Mouse (Mus musculus) Muller cell, postnatal 12 days (primary cell): ENCODE data around the gene Lrrc14b.
A peak's percentile ranks its signal among the peaks of the same experiment; 100 is the strongest.

ENCODE experiments used
- DNase-seq: peaks from one replicate; pipeline ENCODE4 v3.0.0-alpha.2; 2015; ENCODE audit errors: inconsistent ontology term

Gene Lrrc14b

DNA sequence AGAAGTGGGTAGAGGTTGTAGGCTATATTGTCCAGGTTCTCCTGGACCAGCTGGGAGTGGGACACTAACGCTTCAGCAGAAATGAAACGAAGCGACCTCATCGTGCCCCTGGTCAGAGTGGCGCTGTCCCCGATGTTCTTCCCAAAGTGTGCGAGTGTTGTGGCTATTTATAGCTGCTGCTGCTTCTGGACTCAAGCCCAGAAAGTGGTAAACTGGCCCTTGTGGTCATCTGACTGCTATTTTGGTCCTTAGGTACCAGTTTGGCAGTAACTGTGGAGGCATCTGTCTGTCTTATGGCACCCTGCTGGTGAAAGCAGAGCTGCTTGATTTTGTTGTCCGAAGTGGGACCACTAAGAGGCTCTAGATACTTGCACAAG is at the start of gene Lrrc14b:
Gene Lrrc14b, minus strand, starts transcription at position 147 of the 377 bp plus-strand sequence.
- DNase-seq: peak; percentile 76

GRCm38 (mm10) chr13:74399298-74399839 is 35.6 kb upstream of the Lrrc14b start, which contains the start of gene Ftl1-ps1:
Ftl1-ps1 (plus strand) TSS chr13:74399694.
- DNase-seq: no peak

GRCm38 (mm10) chr13:74391156-74391555 is 27.4 kb upstream of the Lrrc14b start:
- DNase-seq: no peak

DNA sequence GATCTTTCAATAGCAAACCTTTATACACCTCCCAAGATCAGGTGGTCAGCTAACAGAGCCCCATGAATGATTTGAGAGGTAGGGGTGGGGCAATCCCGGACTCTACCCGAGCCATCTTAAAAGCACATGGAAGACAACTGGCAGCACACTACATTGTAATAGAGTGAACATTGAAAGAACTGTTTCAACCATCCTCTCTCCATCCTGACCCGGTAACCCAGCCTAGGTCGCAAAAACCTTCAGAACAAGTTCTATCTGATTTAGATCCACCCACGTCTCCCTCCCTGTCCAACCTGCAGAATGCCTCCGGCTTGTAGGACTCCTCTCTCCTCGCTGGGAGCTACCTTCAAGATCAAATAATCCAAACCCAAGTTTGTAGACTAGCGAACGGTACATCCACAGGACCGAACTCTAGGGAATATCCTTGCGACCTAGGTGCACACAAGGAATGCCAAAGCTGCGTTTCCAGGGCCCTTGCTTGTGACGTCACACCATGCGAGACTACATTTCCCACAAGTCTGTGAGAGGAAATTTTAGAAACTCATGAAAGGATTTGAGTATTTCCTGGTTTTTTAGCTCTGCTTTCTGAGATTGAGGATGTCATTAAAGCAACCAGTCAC is 26.7 kb upstream of the Lrrc14b start, which contains the start of gene Zfp72:
Gene Zfp72, minus strand, starts transcription at position 466 of the 620 bp plus-strand sequence.
- DNase-seq: peak; percentile 69

GRCm38 (mm10) chr13:74389730-74390129 is 25.9 kb upstream of the Lrrc14b start:
- no peak for DNase-seq

DNA sequence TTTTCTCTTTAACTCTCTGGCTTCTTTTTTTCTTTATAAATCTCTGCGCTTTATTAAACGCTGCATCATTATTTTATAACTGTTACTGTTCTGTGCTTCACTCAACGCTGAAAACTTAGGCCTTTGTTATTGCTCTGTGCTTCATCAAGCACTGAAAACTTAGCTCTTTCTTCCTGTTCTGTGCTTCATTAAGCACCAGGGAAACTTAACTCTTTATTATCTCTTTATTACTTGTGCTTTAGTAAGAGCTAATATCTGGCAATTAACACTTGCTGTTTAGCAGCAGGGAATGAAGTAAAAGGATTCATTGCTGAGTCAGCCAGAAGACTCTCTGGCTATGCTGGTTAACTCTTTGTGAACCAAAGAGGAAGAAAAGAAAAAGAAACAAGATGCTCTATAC is 18.5 kb upstream of the Lrrc14b start:
- DNase-seq: peak; percentile 27

GRCm38 (mm10) chr13:74381533-74382276 is 17.9 kb upstream of the Lrrc14b start:
- DNase-seq: peak; percentile 52

DNA sequence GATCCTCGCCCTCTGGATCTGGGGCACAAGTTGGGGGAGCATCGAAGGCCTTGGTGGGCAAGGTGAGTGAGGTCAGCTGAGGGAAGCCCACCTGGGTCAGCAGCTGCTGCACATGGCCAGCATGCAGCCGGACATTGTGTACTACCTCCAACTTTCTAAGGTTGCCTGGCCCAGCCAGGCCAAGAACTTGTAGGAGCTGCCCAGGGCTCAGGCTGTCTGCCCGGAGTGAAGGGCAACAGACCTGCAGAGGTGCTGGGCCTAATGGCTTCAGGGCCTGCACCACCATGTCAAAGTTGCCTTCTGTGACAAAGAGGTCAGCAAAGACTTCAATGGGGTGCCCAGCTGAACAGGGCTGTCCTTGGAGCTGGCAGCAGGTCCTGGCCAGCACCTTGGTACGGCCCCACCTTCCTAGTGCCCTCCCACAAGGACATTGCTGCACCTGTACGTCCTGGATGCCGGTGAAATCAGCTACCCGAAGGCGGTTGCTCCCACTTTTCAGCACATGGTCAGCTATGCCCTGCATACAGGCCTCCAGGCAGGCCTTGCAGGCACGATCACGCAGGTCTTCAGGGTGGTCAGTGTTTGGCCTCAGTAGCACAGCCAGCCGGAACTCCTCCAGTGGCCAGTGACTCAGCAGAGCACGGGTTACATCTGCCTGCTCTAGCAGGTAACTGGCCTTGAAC is 488 bp downstream of the Lrrc14b start:
- no peak for DNase-seq

- no peak for DNase-seq
Observed at GRCm38 (mm10) chr13:74362218-74362617, 1.6 kb downstream of the Lrrc14b start.

DNA sequence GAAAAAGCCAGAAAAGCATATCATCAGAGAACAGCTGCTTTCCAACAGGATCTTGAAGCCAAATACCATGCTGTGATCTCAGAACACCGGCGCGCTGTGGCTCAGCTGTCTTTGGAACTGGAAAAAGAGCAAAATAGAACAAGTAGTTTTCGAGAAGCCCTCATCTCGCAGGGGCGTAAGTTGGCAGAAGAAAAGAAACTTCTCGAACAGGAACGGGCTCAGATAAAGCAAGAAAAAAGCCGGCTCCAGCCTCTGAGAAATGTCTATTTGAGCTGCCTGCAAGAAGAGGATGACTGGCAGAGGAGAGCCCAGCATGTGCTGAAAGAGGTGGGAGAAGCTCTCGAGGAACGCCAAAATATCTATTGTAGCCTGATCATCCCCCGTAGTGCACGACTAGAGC is 7.3 kb downstream of the Lrrc14b start:
- no peak for DNase-seq

DNA sequence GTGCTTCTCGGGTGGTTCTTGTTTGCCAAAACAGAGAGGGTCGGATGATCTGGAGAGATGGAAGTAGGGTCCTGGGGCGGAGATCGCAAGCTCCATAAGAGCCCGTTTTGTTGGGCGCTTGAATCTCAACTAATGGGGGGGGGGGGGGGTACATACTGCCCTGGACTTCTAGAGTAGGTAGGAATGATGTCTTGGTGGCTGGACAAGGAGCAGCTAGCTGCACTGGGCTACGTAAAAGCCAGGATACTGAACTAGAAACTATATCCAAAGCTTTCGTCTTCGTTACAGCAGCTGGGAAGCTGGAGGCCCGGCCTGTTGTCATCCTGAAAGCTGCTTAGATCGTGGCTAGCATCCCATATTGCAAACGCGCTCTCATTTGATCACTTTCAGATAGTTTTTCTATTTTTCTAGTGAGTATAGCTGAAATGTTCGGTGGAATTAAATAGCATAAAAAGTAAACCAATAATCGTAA is 13.3 kb downstream of the Lrrc14b start:
- no peak for DNase-seq

DNA sequence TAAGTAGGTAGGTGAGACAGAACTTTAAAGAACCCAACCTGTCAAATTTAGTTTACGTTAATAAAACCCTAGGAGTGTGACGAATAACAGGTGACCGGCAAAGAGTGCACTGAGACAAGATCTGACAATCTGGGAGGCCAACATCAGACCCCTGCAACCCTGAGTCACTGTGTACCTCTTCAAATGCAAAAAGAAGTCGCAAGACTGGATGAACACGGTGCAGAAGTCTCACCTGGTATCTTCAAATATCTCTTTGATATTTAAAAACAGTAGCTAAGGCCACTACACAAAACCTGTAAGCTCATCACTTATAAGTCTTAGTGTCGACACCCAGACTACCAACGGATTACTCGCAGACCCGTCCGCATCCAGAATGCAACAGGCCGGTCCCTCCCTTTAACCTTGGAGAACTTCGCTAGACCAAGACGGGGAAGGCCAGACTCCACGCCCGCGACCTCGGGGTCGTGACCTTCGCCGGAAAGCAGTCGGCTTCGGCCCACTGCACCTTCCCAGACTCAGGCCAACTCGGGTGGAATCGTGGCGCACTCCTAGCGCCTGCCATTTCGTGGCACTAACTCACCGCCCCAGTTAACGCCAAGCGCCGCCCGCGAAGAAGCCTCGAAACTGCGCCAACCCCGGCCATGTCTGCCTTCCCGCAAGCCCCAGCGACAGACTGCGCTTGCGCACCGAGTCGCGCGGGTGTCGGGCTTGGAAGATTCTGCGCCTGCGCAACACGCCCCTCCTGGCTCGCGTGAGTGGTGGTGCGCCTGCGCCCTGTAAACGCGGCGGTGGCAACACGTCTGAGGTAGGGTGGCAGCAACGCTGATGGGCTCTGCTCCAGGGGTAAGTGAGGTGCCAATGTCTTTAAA is 14.0 kb downstream of the Lrrc14b start, which contains the start of the genes Sdha and Ccdc127:
Gene Sdha, minus strand, starts transcription at position 715 of the 869 bp plus-strand sequence.
Gene Ccdc127, plus strand, starts transcription at position 744 of the 869 bp plus-strand sequence.
- DNase-seq: peak; percentile 96

DNA sequence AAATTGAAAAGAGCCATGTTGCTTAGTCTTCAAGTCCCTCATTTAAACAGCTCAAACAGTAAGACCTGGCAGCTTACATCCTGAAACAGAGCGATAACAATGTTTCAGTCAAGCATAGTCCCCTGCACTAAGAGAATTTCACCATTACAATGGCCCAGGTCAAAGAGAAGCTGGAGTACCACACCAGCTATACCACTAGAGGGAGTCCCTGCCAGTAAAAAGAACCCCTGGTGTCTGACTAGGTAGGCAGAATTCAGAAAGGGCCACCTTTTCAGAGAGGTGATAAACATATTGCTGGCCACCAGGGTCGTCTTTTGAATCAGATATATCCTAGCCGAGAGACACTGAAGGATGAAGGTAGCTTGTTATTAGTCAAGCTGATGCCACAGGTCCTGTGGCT is 22.8 kb downstream of the Lrrc14b start:
- DNase-seq: peak; percentile 22

GRCm38 (mm10) chr13:74329321-74329720 is 34.5 kb downstream of the Lrrc14b start:
- no peak for DNase-seq

DNA sequence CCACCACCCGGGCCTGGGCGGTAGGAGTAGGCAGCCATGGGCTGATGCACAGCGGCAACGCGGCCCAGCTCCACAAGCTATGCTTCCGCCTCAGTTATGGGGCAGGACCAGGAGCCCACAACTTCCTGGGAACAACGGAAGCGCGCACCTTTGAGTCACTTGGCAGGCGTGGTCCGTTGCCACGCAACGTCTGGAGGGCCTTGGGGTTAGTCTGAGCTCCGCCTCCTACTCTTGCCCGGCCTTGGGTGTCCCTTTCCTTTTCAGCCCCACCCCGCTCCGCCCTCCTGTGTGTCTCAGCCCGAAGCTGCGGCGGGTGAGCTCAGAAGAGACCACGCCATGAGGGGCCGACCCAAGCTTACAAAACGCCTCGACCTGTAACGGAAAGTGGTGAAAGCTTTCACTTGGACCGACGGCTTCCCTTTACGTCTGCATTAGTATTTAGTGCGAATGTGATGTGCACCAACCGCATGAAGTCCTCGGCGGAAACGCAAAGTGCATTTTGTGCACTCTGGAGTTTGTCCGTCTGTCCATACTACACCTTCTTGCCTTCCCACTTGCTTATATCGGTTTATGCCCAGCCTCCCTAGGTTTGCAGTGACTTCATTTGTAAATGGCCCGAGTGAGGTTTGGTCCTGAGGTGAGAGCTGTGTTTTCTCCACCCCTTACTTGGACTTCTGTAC is 46.5 kb downstream of the Lrrc14b start, which contains the start of gene Pdcd6:
Gene Pdcd6, minus strand, starts transcription at position 411 of the 680 bp plus-strand sequence.
- DNase-seq: peak; percentile 97

GRCm38 (mm10) chr13:74316789-74317169 is 47.0 kb downstream of the Lrrc14b start:
- DNase-seq: no peak

DNA sequence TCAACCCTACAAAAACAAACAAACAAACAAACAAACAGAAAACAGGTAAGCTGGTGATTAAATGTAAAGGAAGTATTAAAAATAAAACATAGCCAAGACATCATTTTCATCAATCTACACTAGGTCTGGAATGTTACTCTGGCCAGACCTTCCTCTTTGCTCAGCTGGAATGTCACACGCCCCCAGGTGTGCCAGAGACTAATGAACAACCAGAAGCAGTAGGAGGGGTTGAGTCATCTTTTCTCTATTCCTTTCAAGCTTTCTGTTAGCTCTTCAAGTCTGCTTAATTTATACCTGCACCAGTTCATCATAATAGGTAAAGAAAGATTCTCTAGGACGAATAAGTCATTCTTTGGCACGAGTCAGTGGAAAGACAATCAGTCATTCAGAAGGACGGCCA is 47.4 kb downstream of the Lrrc14b start:
- DNase-seq: peak; percentile 38

DNA sequence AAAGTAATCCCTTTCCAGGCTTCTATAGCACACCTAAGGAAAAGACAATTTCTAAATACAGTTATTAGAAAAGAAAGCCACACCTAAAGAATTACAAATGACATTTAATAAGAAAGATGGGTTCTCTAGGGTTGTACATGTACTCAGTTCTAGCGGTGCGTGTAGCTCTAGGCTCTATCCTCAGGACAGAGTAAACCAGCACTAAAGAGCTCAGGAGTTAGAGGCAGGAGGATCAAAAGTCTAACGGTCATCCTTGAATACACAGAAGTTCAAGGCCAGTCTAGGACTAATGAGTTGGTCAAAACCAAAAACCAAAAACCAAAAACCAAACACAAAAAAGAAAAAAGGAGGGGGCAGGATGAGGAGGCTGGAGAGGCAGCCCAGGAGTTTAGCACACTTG is 49.2 kb downstream of the Lrrc14b start:
- DNase-seq: no peak
